In the genomic region with DNA sequence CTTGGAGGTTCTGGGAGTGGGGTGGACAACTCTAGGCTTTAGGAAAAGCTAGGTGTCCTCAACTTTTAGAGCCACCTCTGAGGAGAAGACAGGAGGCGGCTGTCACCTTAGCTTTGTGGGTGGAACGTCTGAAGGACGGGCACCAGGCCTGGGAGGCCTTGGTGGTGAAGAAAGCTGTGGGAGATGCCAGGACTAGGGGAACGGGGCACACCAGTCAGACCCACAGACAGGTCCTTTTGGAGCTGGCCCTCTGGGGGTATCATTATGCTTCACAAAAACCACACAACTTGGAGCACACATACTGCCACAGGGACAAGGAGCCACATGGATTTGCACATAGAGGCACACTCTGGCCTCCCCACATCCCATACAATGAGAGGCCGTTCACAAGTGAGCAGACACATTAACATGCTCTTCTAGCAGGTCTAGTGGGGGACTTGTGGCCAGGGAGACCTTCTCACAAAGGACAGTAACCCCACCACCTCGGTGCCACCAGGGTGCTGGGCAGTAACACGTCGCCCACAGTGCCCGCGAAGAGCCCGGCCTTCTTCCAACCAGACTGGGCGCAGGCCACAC, we compare ENCODE assay signal across 8 mouse cellular contexts. TPM values are rescaled to one million over a fixed set of nuclear protein-coding genes. Genes with fewer than 3 reads are reported as not detected.
A peak's percentile ranks its signal among the peaks of the same experiment; 100 is the strongest.
DNase-seq lines count a peak whose midpoint lies in the region; ATAC-seq and TF ChIP-seq lines count a peak whose summit lies in the region.

No protein-coding gene starts in this region.

- peak overlapping the region; percentile 98 for H3K27ac ChIP-seq in forebrain, embryonic 11.5 days (ENCODE audit: low read depth, low read length)
- H3K27ac ChIP-seq in limb, embryonic 10.5 days: peak overlapping the region; percentile 97
- peak overlapping the region; percentile 98 for H3K27ac ChIP-seq in neural tube, embryonic 15.5 days (replicated peaks)

- peaks cover 19% of the 10 kb centered on the region for H3K4me1 ChIP-seq in lung, adult 2 months (ENCODE audit: control insufficient read depth, insufficient read depth, low read length)
- peaks cover 58% of the 10 kb centered on the region for H3K4me1 ChIP-seq in forebrain, embryonic 11.5 days (replicated peaks; ENCODE audit: control insufficient read depth, insufficient read depth, low read length)
- H3K4me1 ChIP-seq in limb, embryonic 10.5 days: peaks cover 76% of the 10 kb centered on the region
- peaks cover 84% of the 10 kb centered on the region for H3K4me1 ChIP-seq in neural tube, embryonic 15.5 days

- no peaks in the 10 kb centered on the region for H3K27me3 ChIP-seq in forebrain, embryonic 11.5 days (ENCODE audit: control insufficient read depth, insufficient read depth, low read length)
- H3K27me3 ChIP-seq in limb, embryonic 10.5 days (ENCODE audit: low read depth, poor library complexity, severe bottlenecking): peaks cover 42% of the 10 kb centered on the region
- H3K27me3 ChIP-seq in neural tube, embryonic 15.5 days (replicated peaks): no peaks in the 10 kb centered on the region

- peak overlapping the region; percentile 71 for H3K4me2 ChIP-seq in forebrain, embryonic 11.5 days (ENCODE audit: low read depth, low read length, severe bottlenecking)
- peak overlapping the region; percentile 88 for H3K4me2 ChIP-seq in neural tube, embryonic 15.5 days

- H3K4me3 ChIP-seq in lung, adult 2 months (replicated peaks; ENCODE audit: extremely low read depth, low read depth, low read length): peak overlapping the region; percentile 82
- peak overlapping the region; percentile 51 for H3K4me3 ChIP-seq in forebrain, embryonic 11.5 days (ENCODE audit: low read depth, low read length)
- H3K4me3 ChIP-seq in limb, embryonic 10.5 days: peak overlapping the region; percentile 60
- peak overlapping the region; percentile 62 for H3K4me3 ChIP-seq in neural tube, embryonic 15.5 days (replicated peaks)

- DNase-seq in lung, adult 2 months: no peak
- no peak for DNase-seq in lung, adult 18-20 months
- no peak for DNase-seq in forebrain, embryonic 11.5 days (ENCODE audit: low spot score)
- DNase-seq in limb, embryonic 10.5 days (ENCODE audit: low spot score): no peak
- DNase-seq in adrenal gland, adult 18-20 months (ENCODE audit: low spot score in 2 of 2): no peak
- DNase-seq in right cerebral cortex, adult 18-20 months: no peak

- TF ChIP-seq CTCF in lung, adult 2 months (IDR thresholded peaks at IDR 0.05; ENCODE audit: insufficient read depth, low read length): no peak

- no peaks in the 10 kb centered on the region for H3K9me3 ChIP-seq in forebrain, embryonic 11.5 days (ENCODE audit: control insufficient read depth, low read length)
- H3K9me3 ChIP-seq in limb, embryonic 10.5 days (replicated peaks): no peaks in the 10 kb centered on the region
- H3K9me3 ChIP-seq in neural tube, embryonic 15.5 days (replicated peaks): no peaks in the 10 kb centered on the region

- H3K36me3 ChIP-seq in forebrain, embryonic 11.5 days (ENCODE audit: control insufficient read depth, insufficient read depth, low read length): no peaks in the 10 kb centered on the region
- H3K36me3 ChIP-seq in limb, embryonic 10.5 days: no peaks in the 10 kb centered on the region
- no peaks in the 10 kb centered on the region for H3K36me3 ChIP-seq in neural tube, embryonic 15.5 days

- TF ChIP-seq POLR2A in lung, adult 2 months (IDR thresholded peaks at IDR 0.05; ENCODE audit: borderline replicate concordance, extremely low read depth, low read depth, low read length): no peak

- ATAC-seq in forebrain, embryonic 11.5 days (replicated peaks; ENCODE audit: low FRiP score): no peak; the same call in 1 of the 2 replicates
- ATAC-seq in neural tube, embryonic 15.5 days (ENCODE audit: low FRiP score): 0 out of 2 replicates have a peak, but pooled peaks have one; percentile 0
- no peak for ATAC-seq in activated CD4-positive, CD25-positive, alpha-beta regulatory T cell, adult 4 months

- 18% methylated on average over 12 of the region's 12 CpGs for WGBS in lung, adult 2 months
- WGBS in forebrain, embryonic 11.5 days: 19% methylated on average over 12 of the region's 12 CpGs
- 22% methylated on average over 12 of the region's 12 CpGs for WGBS in limb, embryonic 10.5 days
- WGBS in neural tube, embryonic 15.5 days: 15% methylated on average over 12 of the region's 12 CpGs

- H3K9ac ChIP-seq in forebrain, embryonic 11.5 days (ENCODE audit: low read length): peak overlapping the region; percentile 86
- H3K9ac ChIP-seq in neural tube, embryonic 15.5 days (replicated peaks): peak overlapping the region; percentile 82

RNA-seq across cellular contexts. Expression of gene Chpf2, which starts 17.6 kb away (rescaled TPM):
- polyA plus RNA-seq in lung, adult 2 months (2012; rRNA removed): 39.3 and 47.2 TPM in 2 replicates
- polyA plus RNA-seq in forebrain, embryonic 11.5 days (2014; fragmentation: Nextera tagmentation; extraction: Ambion mirVana): 11.4 and 11.5 TPM in 2 replicates
- polyA plus RNA-seq in limb, embryonic 10.5 days (2016; fragmentation: Nextera tagmentation; extraction: Ambion mirVana): 15.1 and 19.0 TPM in 2 replicates
- 19.3 and 21.2 TPM in 2 replicates for polyA plus RNA-seq in neural tube, embryonic 15.5 days (2015; fragmentation: Nextera tagmentation; extraction: Ambion mirVana)
- polyA plus RNA-seq in activated CD4-positive, CD25-positive, alpha-beta regulatory T cell, adult 4 months (2017; shearing (Covaris generic)): 10 to 100 TPM in 1 of 2 experiments, 1 to 10 TPM in 1; 8.3 to 17.8 TPM
- total RNA-seq in adrenal gland, adult 18-20 months (2021): 10 to 100 TPM; 34.5 to 39.7 TPM

RNA-seq across cellular contexts. Expression of gene Smarcd3, which starts 20.0 kb away (rescaled TPM):
- polyA plus RNA-seq in lung, adult 2 months (2012; rRNA removed): 21.3 and 22.2 TPM in 2 replicates
- polyA plus RNA-seq in forebrain, embryonic 11.5 days (2014; fragmentation: Nextera tagmentation; extraction: Ambion mirVana): 76.0 and 93.8 TPM in 2 replicates
- polyA plus RNA-seq in limb, embryonic 10.5 days (2016; fragmentation: Nextera tagmentation; extraction: Ambion mirVana): 21.5 and 34.3 TPM in 2 replicates
- polyA plus RNA-seq in neural tube, embryonic 15.5 days (2015; fragmentation: Nextera tagmentation; extraction: Ambion mirVana): 111 and 135 TPM in 2 replicates
- under 1 TPM in 1 of 2 experiments, not detected in 1; 0.41 TPM for polyA plus RNA-seq in activated CD4-positive, CD25-positive, alpha-beta regulatory T cell, adult 4 months (2017; shearing (Covaris generic))
- total RNA-seq in adrenal gland, adult 18-20 months (2021): 10 to 100 TPM; 15.2 to 17.2 TPM

RNA-seq across cellular contexts. Expression of gene Abcf2, which starts 26.9 kb away (rescaled TPM):
- 43.6 and 48.7 TPM in 2 replicates for polyA plus RNA-seq in lung, adult 2 months (2012; rRNA removed)
- 153 and 165 TPM in 2 replicates for polyA plus RNA-seq in forebrain, embryonic 11.5 days (2014; fragmentation: Nextera tagmentation; extraction: Ambion mirVana)
- polyA plus RNA-seq in limb, embryonic 10.5 days (2016; fragmentation: Nextera tagmentation; extraction: Ambion mirVana): 177 and 197 TPM in 2 replicates
- 82.8 and 93.1 TPM in 2 replicates for polyA plus RNA-seq in neural tube, embryonic 15.5 days (2015; fragmentation: Nextera tagmentation; extraction: Ambion mirVana)
- polyA plus RNA-seq in activated CD4-positive, CD25-positive, alpha-beta regulatory T cell, adult 4 months (2017; shearing (Covaris generic)): 10 to 100 TPM; 51.8 to 56.8 TPM
- total RNA-seq in adrenal gland, adult 18-20 months (2021): 10 to 100 TPM; 62.8 to 81.3 TPM

RNA-seq across cellular contexts. Expression of gene 4931409K22Rik, which starts 47.6 kb away (rescaled TPM):
- polyA plus RNA-seq in lung, adult 2 months (2012; rRNA removed): not detected in 2 replicates
- 0.20 TPM in 1 of 2 replicates, not detected in the other for polyA plus RNA-seq in forebrain, embryonic 11.5 days (2014; fragmentation: Nextera tagmentation; extraction: Ambion mirVana)
- 0.05 TPM in 1 of 2 replicates, not detected in the other for polyA plus RNA-seq in limb, embryonic 10.5 days (2016; fragmentation: Nextera tagmentation; extraction: Ambion mirVana)
- 0.24 and 0.26 TPM in 2 replicates for polyA plus RNA-seq in neural tube, embryonic 15.5 days (2015; fragmentation: Nextera tagmentation; extraction: Ambion mirVana)
- under 1 TPM in 1 of 2 experiments, not detected in 1; 0.46 TPM for polyA plus RNA-seq in activated CD4-positive, CD25-positive, alpha-beta regulatory T cell, adult 4 months (2017; shearing (Covaris generic))
- total RNA-seq in adrenal gland, adult 18-20 months (2021): not detected

Comparison
In these comparisons a context has a peak if more than half of its experiments do, and no peak if none do; other contexts are left out.
1. RNA of gene Smarcd3, which starts 20.0 kb away (polyA plus RNA-seq): 111 to 135 TPM in neural tube, embryonic 15.5 days, 76.0 to 93.8 TPM in forebrain, embryonic 11.5 days, 21.5 to 34.3 TPM in limb, embryonic 10.5 days and 21.3 to 22.2 TPM in lung, adult 2 months; 0.41 TPM in activated CD4-positive, CD25-positive, alpha-beta regulatory T cell, adult 4 months; every median in the first group is over 10 times any median in the second.
2. Peak in every context shown above with its lines, with median percentiles within 50 percentile points of each other: H3K4me3 ChIP-seq and H3K27ac ChIP-seq.